17 mouse cellular contexts compared by ENCODE assay signal in the genomic region with DNA sequence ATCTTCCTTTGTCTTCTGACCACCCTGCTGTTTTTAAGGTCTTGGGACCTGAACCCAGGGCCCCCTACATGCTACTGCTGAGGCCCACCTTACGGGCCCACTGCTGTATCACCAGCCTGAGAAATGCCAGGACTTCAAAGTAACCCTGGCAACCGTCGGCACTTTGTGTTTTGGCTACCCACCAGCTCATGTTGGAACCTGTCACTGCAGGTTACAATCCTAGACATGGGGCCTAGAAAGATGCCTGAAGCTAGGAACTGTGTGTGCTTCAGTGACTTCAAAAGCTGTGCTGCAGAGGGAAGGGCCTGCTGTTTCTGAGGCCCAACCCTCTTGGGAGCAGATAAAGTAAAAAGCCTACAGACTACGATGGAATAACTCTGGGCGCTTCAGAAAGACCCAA. TPM values are rescaled to one million over a fixed set of nuclear protein-coding genes. Genes with fewer than 3 reads are reported as not detected.
DNase-seq lines count a peak whose midpoint lies in the region; ATAC-seq and TF ChIP-seq lines count a peak whose summit lies in the region.
"Had no signal": no experiment of that assay in that cellular context is flagged by ENCODE, and none has a peak within 500 bp of the region (broad histone marks: within the 10 kb centered on the region; RNA-seq: fewer than 3 reads in every experiment).

No protein-coding gene starts in this region.

- H3K9me3 ChIP-seq in forebrain, embryonic 15.5 days = no peaks in the 10 kb centered on the region

- H3K27me3 ChIP-seq in kidney, adult 2 months (replicated peaks; ENCODE audit: control insufficient read depth, insufficient read depth, low read length) = no peaks in the 10 kb centered on the region
- H3K27me3 ChIP-seq in forebrain, embryonic 15.5 days = no peaks in the 10 kb centered on the region

- 65% methylated on average over 5 of the region's 5 CpGs for WGBS in kidney, adult 2 months
- WGBS in forebrain, embryonic 15.5 days = 64% methylated on average over 5 of the region's 5 CpGs

- peak; percentile 47 to 54 for DNase-seq in cerebellum, postnatal 14 days
- DNase-seq in cerebellum, adult 11 months = no peak
- peak; percentile 24 for DNase-seq in kidney, adult 2 months
- no peak for DNase-seq in kidney, postnatal 10 days
- DNase-seq in brain, embryonic 14.5 days (ENCODE audit: low read depth) = peak; percentile 56
- DNase-seq in ovary, postnatal 36 days (ENCODE audit: low spot score) = no peak
- no peak for DNase-seq in heart, postnatal 4 days
- DNase-seq: adrenal gland, postnatal 36 days; embryo, embryonic 11 days; heart, adult 2 months; heart, postnatal 36 days; lung, postnatal 14 days; midbrain, embryonic 14.5 days; right cerebral cortex, postnatal 25 days had no signal

- no peak for TF ChIP-seq CTCF in kidney, adult 2 months (conservative IDR thresholded peaks at IDR 0.05; ENCODE audit: insufficient read depth, insufficient read length, low read depth, low read length)
- TF ChIP-seq CTCF in brain, embryonic 14.5 days (IDR thresholded peaks at IDR 0.05; ENCODE audit: borderline replicate concordance, extremely low read depth, insufficient read depth, insufficient read length) = no peak

- H3K4me2 ChIP-seq in forebrain, embryonic 15.5 days (replicated peaks) = no peak overlapping the region

- H3K27ac ChIP-seq in kidney, adult 2 months (ENCODE audit: insufficient read depth, low read depth, low read length) = no peak overlapping the region
- no peak overlapping the region for H3K27ac ChIP-seq in forebrain, embryonic 15.5 days (replicated peaks)
- H3K27ac ChIP-seq: heart, adult 2 months; liver, embryonic 14.5 days had no signal

- H3K36me3 ChIP-seq in kidney, adult 2 months (ENCODE audit: control insufficient read depth, insufficient read depth, low read length) = no peaks in the 10 kb centered on the region
- no peaks in the 10 kb centered on the region for H3K36me3 ChIP-seq in forebrain, embryonic 15.5 days

- no peaks in the 10 kb centered on the region for H3K4me1 ChIP-seq in kidney, adult 2 months (ENCODE audit: control insufficient read depth, insufficient read depth, low read length)
- peaks cover 5% of the 10 kb centered on the region; the same call in 1 of the 2 replicates for H3K4me1 ChIP-seq in forebrain, embryonic 15.5 days

- peak; percentile 69 for ATAC-seq in forebrain, embryonic 15.5 days (replicated peaks)

- TF ChIP-seq POLR2A in kidney, adult 2 months (IDR thresholded peaks at IDR 0.05; ENCODE audit: low read depth, low read length) = no peak
- TF ChIP-seq POLR2A in brain, embryonic 14.5 days (IDR thresholded peaks at IDR 0.05; ENCODE audit: borderline replicate concordance, extremely low read depth, insufficient read depth, insufficient read length, poor library complexity, severe bottlenecking) = no peak

- no peak overlapping the region for H3K9ac ChIP-seq in forebrain, embryonic 15.5 days (replicated peaks)
- H3K9ac ChIP-seq: liver, embryonic 14.5 days had no signal

- H3K4me3 ChIP-seq in kidney, adult 2 months (ENCODE audit: insufficient read depth, low read depth, low read length) = no peak overlapping the region
- H3K4me3 ChIP-seq in forebrain, embryonic 15.5 days = no peak overlapping the region
- H3K4me3 ChIP-seq: heart, adult 2 months had no signal

RNA-seq across cellular contexts. Expression of gene Cfap300, which starts 9.8 kb away (rescaled TPM):
- 3.8 and 4.5 TPM in 2 replicates for polyA plus RNA-seq in kidney, adult 2 months (2012; rRNA removed)
- polyA plus RNA-seq in brain, embryonic 14.5 days (2012; rRNA removed) = 12.5 and 12.9 TPM in 2 replicates
- polyA plus RNA-seq in forebrain, embryonic 15.5 days (2015; fragmentation: Nextera tagmentation; extraction: Ambion mirVana) = 13.8 and 16.5 TPM in 2 replicates
- total RNA-seq in heart, postnatal 4 days (2021) = 1 to 10 TPM; 1.2 to 1.5 TPM
- total RNA-seq: neutrophil, adult 5-6 weeks had no signal

RNA-seq across cellular contexts. Expression of gene Yap1, which starts 28.5 kb away (rescaled TPM):
- 39.0 and 40.9 TPM in 2 replicates for polyA plus RNA-seq in kidney, adult 2 months (2012; rRNA removed)
- polyA plus RNA-seq in brain, embryonic 14.5 days (2012; rRNA removed) = 13.5 and 22.2 TPM in 2 replicates
- polyA plus RNA-seq in forebrain, embryonic 15.5 days (2015; fragmentation: Nextera tagmentation; extraction: Ambion mirVana) = 8.9 and 9.0 TPM in 2 replicates
- total RNA-seq in heart, postnatal 4 days (2021) = 10 to 100 TPM; 64.7 to 69.2 TPM

Comparison
In these comparisons a context has a peak if more than half of its experiments do, and no peak if none do; other contexts are left out.
1. DNase-seq: peak in cerebellum, postnatal 14 days (2 of 2), kidney, adult 2 months (single experiment) and brain, embryonic 14.5 days (single experiment); none in cerebellum, adult 11 months (single experiment), kidney, postnatal 10 days (single experiment), ovary, postnatal 36 days (single experiment) and heart, postnatal 4 days (single experiment).